Mouse (Mus musculus) frontal cortex, adult 2 months (tissue): ENCODE measurements around the gene Aldh18a1. TPM values are rescaled to one million over a fixed set of nuclear protein-coding genes. Genes with fewer than 3 reads are reported as not detected.

ENCODE experiments used
- DNase-seq, 2 experiments: peaks; one replicate each; pipeline ENCODE4 v3.0.0; 2022; ENCODE audit warnings: low spot score in 1 of 2; ENCODE audit errors: extremely low spot score in 1 of 2
- polyA plus RNA-seq: library from polyadenylated mRNA; depleted of rRNA; stranded (reverse); fragments of >200 nt; gene quantifications from 2 replicates; pipeline ENCODE4 v1.2.3, GENCODE M21; 2012

Gene Aldh18a1
- polyA plus RNA-seq, 1 experiment: 26.2 TPM

DNA sequence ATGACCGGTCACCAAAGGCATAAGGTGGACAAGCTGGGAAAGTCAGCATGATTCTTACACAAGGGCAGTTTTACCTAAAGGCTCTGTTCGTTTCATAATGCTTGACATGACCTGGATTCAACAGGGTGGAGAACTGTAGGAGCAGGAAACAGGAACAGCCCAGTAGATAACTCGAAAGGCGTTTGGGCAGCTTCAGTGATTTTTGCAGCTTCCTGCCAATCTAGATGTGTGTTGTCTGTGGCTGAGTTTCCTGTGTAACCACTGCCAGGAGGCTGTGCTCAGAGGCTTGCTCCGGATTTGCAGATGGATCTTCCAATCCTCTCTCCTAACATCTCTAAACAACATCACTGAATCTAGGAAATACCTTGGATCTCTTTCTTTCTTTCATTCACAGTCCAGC, 55.7 kb downstream of the Aldh18a1 start:
- no peak for DNase-seq

DNA sequence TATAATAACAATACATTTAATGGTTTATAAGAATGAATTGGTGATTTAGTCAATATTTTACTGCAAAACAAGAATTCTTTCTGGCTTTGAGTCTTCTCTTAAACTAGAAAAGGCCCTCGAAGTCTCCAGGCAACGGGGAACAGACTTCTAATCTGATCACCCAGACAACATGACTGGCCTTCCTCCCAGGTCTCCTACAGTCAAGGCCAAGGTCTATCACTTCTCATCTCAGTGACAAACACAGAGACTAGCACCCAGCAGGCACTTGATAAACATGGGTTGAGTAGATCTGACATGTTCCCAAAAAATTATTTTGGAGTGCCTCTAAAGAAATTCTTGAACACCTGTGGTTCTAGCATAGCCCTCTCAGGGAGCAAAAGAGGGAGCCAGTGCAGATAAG, 57.9 kb downstream of the Aldh18a1 start:
- no peak for DNase-seq

DNA sequence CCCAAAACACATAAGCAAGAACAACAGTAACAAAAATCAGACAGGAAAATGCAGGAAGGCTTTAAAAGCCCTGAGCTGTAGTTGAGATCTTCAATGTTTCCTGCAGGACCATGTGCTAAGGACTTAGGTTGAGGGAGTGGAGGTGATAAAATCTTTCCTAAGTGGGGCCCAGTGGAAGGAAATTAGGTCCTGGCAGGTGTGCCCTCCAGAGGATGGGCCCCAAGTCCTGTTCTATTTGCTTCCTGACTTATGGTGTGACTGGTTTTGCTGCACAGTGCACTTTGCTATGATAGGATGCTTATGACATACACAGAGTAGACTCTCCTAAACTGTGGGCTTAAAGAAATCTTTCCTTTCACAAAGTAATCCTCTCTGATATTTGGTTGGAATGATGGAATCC, 60.0 kb downstream of the Aldh18a1 start:
- DNase-seq: no peak

DNA sequence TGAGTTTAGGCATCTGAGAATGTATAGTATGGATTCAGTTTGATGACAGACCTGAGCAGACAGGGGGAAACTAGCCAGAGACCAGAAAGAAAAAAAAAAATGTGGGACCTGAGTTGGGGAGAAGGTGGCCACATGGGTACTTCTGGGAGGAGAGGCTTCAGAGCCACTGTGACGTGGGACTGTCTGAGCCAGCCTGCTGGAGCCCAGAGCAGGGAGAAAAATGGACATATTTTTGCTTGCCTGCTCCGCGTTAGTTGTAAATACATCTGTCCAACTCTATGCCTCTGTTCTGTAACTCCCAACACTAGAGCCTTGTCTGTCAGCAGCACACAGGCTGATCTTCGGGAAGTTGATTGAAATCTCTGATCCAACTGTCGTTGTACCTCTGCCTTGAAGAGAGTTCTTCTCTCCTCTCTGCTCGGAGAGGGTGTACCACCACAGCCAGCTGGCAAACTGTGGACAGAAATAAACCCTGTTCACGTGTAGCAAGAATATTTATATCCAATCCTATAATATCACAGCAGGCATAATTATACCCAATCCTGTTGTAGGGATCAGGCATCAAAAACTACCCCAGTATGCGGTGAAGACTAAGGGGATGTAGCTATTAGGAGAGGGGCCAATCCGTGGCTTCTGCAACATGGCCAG, 61.8 kb downstream of the Aldh18a1 start:
- DNase-seq: peak in 1 of 2 experiments; percentile 35

DNA sequence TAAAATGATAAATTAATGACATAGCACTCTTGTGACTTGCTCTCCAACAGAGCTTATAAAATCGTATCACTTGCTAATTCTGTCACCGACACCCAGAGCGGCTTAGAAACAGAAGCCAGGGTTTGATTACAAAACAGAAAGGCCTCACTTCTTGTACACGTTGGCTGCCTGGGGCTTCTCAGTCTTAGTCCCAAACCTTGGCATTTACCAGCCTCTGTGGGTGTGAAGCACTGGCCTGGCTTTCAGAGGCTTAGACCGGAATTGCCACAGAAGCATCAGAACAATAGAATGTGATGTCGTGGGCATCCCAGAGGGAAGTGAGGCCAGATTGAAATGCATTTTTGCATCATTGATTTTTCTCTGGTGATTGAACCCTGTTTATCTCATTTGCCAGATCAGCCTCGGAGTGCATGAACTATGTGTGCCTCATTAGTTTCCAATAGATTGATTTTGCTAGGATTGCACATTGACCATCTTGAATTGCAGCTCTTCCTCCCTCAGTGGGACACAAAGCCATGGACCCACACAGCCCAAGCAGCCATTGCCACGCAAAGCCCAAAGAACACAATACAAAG, 64.7 kb downstream of the Aldh18a1 start:
- DNase-seq: no peak

DNA sequence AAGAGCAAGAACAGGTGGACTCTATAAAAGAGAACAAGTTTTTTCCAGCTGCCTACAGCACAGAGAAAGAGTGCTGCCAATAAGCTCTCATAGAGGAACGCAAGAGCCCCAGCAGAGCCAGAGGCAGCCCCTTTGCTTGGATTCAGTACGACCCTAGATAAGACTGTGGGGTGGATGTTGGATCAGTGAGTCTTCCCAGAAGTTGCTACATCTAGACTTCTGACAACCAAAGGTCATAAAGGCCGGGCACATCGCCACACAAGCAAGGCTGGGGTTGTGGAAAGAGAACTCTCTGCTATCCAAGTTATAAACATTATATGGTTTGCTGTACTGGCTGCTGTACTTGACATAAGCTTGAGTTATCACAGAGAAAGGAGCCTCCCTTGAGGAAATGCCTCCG, 67.9 kb downstream of the Aldh18a1 start:
- no peak for DNase-seq

DNA sequence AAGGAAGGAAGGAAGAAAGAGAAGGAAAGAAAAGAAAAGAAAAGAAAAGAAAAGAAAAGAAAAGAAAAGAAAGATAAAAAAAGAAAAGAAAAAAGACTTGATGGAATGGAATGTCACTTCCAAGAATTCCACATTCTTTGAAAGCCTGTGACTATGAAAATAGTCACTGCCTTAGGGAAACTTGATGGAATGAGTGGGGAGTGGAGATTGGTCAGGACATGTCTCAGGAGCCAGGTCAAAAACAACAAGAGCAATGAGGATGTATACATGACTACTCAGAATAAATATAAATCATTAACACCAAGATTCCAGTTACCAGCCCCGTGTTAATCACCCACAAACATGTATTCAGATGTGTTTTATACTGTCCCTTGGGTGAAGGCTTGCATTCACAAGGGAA, 69.6 kb downstream of the Aldh18a1 start:
- DNase-seq: no peak

DNA sequence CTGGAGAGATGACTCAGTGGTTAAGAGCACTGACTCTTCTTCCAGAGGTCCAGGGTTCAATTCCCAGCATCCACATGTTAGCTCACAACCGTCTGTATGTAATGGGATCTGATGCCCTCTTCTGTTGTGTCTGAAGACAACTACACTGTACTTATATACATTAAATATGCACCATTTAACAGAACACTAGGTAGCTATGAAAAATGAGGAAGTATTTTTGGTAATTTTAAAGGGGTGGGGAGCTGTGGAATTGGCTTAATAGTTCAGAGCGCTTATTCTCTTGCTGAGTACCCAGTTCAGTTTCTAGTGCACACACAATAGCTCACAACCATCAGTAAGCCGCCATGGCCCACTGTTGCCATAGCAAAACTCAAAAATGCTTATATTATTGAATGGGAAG, 72.7 kb downstream of the Aldh18a1 start:
- DNase-seq: no peak

DNA sequence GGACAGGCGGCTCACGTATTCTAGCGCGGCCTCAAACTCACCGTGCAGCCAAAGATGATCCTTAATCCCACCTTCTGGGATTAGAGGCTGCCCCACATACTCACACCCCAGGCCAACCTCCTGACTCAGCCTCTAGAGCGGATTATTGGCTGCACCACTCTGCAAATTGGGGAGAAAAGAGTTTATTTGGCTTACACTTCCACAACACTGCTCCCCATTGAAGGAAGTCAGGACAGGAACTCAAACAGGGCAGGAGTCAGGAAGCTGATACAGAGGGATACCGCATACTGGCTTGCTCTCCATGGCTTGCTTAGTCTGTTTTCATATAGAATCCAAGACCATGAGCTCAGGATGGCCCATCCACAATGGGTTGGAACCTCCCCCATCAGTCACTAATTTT, 73.9 kb downstream of the Aldh18a1 start:
- no peak for DNase-seq

DNA sequence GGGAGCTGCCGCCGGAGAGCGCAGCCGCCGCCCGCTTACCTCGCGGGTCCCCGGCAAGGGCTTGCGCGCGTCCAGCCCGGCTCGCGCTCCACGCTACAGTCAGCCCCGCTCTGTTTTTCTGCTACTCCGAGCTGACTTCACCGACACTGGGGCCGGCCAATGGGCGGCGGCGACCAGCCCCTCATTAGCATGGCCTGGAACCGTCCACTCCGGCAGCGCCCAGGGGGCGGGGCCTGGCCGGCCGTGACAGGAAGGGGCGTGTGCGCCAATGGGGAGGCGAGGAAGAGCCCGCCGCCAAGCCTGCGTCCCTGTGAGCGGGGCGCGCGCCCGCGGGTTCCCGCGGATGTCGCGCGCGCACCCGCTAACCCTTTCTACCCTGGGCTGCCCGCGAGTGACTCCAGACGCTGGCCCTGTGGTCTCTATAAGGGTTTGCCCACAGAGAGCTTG, 74.6 kb downstream of the Aldh18a1 start, which contains the start of gene Sorbs1:
TSS of gene Sorbs1 (minus strand) at position 148 of the 447 bp plus-strand sequence.
- DNase-seq: peak; percentile 90 to 96

DNA sequence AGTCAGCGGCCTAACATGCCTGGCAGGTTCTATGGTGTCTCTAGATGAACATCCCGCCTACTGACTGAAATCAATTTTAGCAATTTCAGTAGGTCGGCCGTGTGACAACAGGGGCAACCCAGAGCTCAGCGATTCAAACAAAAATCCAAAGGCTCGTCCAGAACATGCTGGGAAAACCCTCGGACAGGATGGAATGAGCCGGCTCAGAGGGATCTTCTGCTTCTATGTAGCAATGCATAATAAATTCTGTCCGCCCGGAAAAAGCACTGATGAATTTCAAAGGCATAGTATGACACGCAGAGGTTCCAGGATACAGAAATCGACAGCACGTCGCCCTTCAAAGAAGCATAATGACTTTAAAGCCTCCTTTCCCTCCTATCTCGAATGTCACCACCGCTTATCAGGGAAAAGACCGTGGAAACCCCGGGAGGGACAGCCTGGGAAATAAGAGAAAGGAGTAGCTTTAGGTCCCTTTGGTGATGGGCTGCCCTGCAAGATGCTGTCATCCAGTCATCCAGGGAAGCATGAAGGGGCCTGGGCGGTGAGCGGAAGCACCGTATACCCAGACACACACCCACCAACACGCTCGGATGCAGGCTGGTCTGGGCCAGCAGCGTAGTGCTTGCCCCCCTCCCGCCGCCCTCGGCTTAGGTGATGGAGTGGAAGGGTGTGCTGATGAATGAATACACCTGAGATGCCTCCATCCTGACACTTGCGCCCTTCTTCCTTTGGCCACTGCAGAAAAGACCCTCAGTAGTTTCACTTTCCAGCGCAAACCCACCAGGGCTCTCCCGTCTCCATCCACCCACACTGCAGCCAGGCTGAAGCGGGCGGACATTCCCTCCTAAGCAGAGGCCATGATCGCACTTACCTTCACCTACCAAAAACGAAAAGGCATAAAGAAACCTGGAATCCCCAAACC, 75.5 kb downstream of the Aldh18a1 start:
- peak in 1 of 2 experiments; percentile 40 for DNase-seq

DNA sequence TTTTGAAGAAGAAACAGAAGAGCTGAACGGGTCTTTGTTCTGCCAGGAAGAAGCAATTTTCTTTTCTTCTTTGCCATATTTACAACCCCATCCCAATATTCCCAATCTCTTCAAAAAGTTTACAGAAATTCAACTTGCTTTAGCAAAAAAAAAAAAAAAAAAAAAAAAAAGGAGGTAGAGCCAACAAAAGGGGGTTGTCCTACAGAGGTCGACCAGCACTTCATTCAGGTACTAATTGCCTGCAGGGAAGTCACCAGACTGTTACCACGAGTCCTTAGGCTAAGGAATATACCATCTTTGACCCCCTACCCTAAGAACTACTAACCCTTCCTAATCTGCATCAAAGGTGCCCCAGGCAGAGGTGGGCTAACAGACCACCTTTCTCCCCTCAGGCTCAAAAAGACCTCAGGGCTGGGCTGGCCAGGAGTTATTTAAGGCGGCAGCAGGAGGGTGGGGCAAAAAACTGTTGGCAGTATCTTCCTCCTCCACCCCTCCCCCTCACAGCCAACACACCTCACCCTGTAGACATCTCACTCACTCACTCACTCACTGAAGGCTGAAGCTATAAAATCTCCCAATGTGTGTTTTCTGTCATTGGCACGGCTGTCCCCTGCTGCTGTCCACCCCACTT, 76.5 kb downstream of the Aldh18a1 start:
- DNase-seq: peak in 1 of 2 experiments; percentile 48

DNA sequence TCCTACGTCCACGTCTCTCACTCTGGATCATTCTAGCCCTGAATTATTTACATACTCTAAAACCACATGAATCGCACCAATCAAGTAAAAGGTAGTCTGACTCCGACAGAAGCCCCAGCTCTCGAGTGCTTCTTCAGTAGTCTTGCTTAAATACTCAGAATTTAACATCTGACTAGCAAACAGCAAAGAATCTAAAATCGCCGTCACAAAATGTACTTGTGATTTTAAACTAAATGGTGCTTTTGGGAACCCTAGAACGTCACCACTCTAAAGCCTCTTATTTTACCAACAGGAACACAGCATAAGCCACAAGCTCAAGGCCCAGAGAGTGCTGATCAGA, 77.2 kb downstream of the Aldh18a1 start:
- DNase-seq: peak in 1 of 2 experiments; percentile 45

DNA sequence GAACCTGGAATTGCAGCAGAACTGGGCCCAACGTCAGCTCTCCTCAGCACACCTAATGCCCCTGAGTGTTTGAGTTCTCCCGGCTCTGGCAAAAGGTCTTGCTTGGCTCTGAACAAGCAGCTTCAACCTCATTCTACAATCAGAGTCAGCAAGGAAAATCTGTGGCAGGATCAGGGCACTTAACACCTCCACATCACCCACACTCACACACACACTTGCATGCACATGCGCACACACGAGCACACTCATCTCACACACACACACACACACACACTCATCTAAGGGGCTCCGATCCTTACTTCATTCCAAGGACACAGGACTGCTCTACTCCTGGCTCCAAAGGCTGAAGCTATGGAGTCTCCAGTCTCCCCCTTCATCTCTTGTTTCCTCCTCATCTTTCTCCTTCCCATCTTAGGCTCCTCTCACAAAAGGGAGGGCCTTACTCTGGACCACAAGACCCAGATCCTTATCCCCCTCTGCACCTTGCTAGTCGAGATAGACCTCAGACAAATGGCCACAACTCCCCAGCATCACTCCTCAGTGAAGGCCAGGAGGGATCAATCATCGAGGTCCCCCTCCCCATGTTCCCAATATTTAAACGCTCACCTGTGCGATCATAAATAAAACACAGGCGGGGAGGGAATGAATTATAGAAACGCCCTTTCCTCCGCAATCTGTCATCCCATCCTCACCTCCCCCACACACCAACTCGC, 77.7 kb downstream of the Aldh18a1 start:
- DNase-seq: peak in 1 of 2 experiments; percentile 57

DNA sequence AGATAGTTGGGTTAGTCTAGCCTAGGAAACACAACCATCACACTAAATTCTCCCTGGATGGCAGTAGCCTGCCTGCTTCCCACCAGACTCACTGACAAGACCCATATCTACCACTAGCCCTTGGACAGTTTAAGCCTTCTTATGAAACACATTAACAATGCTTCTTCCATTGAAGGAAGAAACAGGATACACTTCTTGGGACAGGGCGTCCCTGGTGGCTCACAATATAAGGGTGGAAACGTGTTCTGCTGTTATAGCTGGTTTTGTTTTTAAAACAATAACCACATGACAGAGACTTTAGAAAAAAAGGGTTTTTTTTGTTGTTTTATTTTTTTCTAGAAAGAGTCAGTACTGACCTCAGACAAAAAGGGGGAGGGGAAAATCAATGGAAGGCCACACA, 79.0 kb downstream of the Aldh18a1 start:
- no peak for DNase-seq

DNA sequence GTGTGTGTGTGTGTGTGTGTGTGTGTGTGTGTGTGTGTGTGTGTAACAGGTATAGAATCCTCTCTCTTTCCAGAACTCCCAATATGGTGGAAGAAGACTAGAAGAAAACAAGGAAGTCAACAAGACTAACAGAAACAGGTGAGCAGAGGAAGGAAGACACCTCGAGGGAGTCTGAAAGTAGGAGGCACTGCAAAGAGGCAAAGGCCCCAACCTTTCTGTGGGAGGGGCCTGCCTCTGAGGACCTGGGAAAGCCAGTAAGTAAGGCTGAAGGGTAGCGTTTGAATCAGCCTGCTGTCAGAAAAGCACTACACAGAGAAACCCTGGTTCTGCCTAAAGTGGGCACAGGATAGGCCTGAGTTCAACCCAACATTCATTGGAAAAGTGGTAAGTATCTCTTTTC, 79.4 kb downstream of the Aldh18a1 start:
- no peak for DNase-seq

DNA sequence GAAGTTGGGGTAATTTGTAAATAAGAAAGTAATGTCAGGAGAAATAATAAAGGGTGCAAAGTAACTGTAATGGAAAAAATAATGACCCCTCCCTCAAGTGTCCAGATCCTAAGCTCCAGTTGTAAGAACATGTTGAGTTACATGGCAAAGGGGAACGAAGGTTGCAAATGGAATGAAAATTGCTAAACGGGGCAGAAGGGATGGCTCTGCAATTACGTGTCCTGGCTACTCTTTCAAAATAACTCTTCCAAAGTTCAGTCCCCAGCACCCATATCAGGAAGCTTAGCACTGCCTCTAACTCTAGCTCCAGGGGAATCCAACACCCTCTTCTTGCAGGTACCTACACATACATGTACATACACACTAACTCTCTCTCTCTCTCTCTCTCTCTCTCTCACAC, 81.3 kb downstream of the Aldh18a1 start:
- DNase-seq: no peak

DNA sequence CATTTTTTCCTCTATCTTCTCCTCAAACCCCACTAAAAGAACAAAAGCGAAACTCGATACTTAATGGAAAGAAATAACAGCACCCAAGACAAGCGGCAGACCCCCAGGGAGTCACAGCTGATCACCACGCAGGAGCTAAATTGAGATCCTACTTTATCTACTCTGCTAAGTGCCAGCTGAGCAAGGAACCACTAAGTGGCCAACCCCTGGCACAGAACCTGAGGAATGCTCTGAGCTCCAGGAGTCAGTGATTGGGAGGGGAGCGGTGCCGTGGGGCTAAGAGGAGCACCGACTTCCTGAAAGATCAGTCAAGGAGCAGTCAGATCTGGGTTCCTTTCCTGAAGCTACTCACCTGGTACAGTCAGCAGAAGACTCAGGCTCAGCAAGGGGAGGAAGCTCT, 83.9 kb downstream of the Aldh18a1 start:
- no peak for DNase-seq
